Mouse (Mus musculus) heart, postnatal 0 days (tissue): Measurements from ENCODE around the gene Nr1h2.

Experiments
- CTCF ChIP-seq: IDR thresholded peaks from 2 replicates; pipeline ENCODE4 v1.5.1; 2016; ENCODE audit warnings: antibody characterized with exemption, control low read depth, low read depth
- EP300 ChIP-seq: IDR thresholded peaks from 2 replicates; pipeline ENCODE4 v1.6.1; 2016; ENCODE audit warnings: antibody characterized with exemption, low read depth

DNA sequence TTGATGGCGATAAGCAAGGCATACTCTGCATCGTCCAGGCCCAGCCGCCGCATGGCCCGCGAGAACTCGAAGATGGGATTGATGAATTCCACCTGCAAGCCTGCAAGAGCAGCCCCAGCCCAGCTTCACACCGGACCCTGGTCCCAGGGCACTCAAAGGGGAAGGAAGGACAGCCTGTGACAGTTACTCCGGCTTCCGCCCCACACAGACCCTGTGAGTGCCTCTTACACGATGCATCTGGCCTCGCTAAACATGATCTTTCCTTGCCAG lies 3.4 kb downstream of the Nr1h2 start:
- TF ChIP-seq EP300 = no peak
- TF ChIP-seq CTCF = no peak
